Mouse (Mus musculus) brain, embryonic 14.5 days (tissue): Measurements from ENCODE around the gene Arhgap10.

Source experiments
- CTCF ChIP-seq: fragments of 200-500 bp; IDR thresholded peaks from 2 replicates; pipeline ENCODE4 v1.5.1; 2012; ENCODE audit warnings: inconsistent platforms, mild to moderate bottlenecking, moderate library complexity, borderline replicate concordance; ENCODE audit not compliant: insufficient read depth, insufficient read length; ENCODE audit errors: extremely low read depth
- POLR2A ChIP-seq: fragments of 200-500 bp; IDR thresholded peaks from 2 replicates; pipeline ENCODE4 v1.6.1; 2012; ENCODE audit warnings: mild to moderate bottlenecking, inconsistent platforms, borderline replicate concordance; ENCODE audit not compliant: poor library complexity, insufficient read depth, insufficient read length, severe bottlenecking; ENCODE audit errors: extremely low read depth

DNA sequence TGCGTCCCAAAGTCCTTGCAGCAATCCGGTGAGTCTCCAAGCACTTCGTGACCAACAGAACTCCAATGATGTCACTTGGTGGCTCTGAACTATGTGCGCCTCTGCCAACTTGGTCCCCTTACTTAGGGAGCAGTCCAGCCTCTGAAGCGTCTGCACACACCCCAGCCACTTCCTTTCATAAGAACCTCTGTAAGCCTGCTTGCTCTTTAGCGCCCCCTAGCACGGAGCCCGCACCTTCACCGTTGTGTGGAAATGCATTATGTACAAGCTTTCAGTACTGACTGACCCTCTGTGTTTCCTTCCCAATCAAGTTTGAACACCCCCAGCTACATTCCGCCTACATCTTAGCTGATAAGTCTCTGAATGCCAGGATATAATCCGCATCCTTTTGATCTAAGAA is 138.5 kb downstream of the Arhgap10 start:
- TF ChIP-seq POLR2A (no peak), CTCF (peak; percentile 57; the same call in 1 of the 2 replicates)
